Mouse (Mus musculus) heart, embryonic 16.5 days (tissue): ENCODE data around the gene Vps13d. TPM values are rescaled to one million over a fixed set of nuclear protein-coding genes. Genes with fewer than 3 reads are reported as not detected.

Experiments used
- ATAC-seq: fragments of 200-750 bp; cut with Nextera tagmentation; replicated peaks from 2 replicates; pipeline ENCODE4 v1.8.0; 2017; ENCODE audit warnings: moderate number of reproducible peaks; ENCODE audit not compliant: insufficient read depth, low FRiP score; ENCODE audit errors: extremely low read depth
- H3K27ac ChIP-seq: fragments of 300-500 bp; sonication (generic); 2 replicates; pipeline ENCODE4 v1.5.1; 2014; ENCODE audit warnings: mild to moderate bottlenecking, low read length, control low read depth, moderate library complexity
- H3K27me3 ChIP-seq: fragments of 300-500 bp; sonication (generic); 2 replicates; pipeline ENCODE4 v1.6.1; 2014; ENCODE audit warnings: low read length, mixed read lengths; ENCODE audit not compliant: control insufficient read depth, insufficient read depth
- H3K36me3 ChIP-seq: fragments of 300-500 bp; sonication (generic); 2 replicates; pipeline ENCODE4 v1.6.1; 2014; ENCODE audit not compliant: control insufficient read depth, insufficient read depth
- H3K4me1 ChIP-seq: fragments of 300-500 bp; sonication (generic); 2 replicates; pipeline ENCODE4 v1.6.1; 2014; ENCODE audit warnings: low read length, mixed read lengths; ENCODE audit not compliant: control insufficient read depth, insufficient read depth
- H3K4me2 ChIP-seq: fragments of 300-500 bp; sonication (generic); 2 replicates; pipeline ENCODE4 v1.6.1; 2014; ENCODE audit warnings: low read depth, mild to moderate bottlenecking, control low read depth, low read length
- H3K4me3 ChIP-seq: fragments of 300-500 bp; sonication (generic); 2 replicates; pipeline ENCODE4 v1.5.1; 2014; ENCODE audit warnings: mild to moderate bottlenecking, control low read depth, low read length
- H3K9ac ChIP-seq: fragments of 300-500 bp; sonication (generic); 2 replicates; pipeline ENCODE4 v1.6.1; 2014; ENCODE audit warnings: low read length, control low read depth
- H3K9me3 ChIP-seq: fragments of 300-500 bp; sonication (generic); replicated peaks from 2 replicates; pipeline ENCODE4 v1.6.1; 2016; ENCODE audit warnings: low read length; ENCODE audit not compliant: control insufficient read depth
- WGBS: fragments of 180-500 bp; shearing (Covaris S2); extraction: QIAGEN DNeasy Blood & Tissue Kit; methylation state at CpG from one replicate; pipeline ENCODE4 v1.1.7; 2014; 5-methylcytosine and 5-hydroxymethylcytosine counted together
- polyA plus RNA-seq: library from polyadenylated mRNA; unstranded; fragments of >200 nt; fragmentation: Nextera tagmentation; extraction: Ambion mirVana; gene quantifications from 2 replicates; pipeline ENCODE4 v1.2.1, GENCODE M21; 2015

Vps13d gene
- polyA plus RNA-seq, 1 experiment from 2014 or later: 9.0 TPM

DNA sequence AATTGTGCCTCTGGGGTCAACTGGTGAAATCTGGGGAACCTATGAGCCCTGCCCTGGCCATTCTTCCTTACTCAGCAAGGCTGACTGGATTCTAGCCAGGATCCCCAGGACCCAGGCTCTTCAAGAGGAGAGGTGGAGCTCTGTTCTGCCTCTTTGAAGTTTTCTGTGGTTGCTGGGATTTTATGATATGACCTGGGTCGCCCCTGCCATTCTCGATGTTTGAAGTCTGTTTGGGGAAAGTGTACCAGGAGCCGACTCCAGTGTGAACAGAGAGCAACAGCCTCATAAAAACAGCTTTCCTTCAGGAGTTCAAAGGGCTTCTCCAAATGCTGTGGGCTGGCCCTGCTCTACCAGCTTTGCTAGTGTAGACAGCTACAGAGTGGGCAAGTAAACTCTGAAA, 185.4 kb downstream of the Vps13d start:
- no peak overlapping the region for H3K9ac ChIP-seq
- H3K4me1 ChIP-seq: peaks cover 18% of the 10 kb centered on the region
- no peaks in the 10 kb centered on the region for H3K9me3 ChIP-seq
- no peak overlapping the region for H3K27ac ChIP-seq
- 46% methylated on average over 3 of the region's 3 CpGs for WGBS
- no peak overlapping the region for H3K4me2 ChIP-seq
- no peaks in the 10 kb centered on the region for H3K27me3 ChIP-seq
- no peaks in the 10 kb centered on the region; the same call in 1 of the 2 replicates for H3K36me3 ChIP-seq
- no peak overlapping the region for H3K4me3 ChIP-seq
- ATAC-seq: no peak

DNA sequence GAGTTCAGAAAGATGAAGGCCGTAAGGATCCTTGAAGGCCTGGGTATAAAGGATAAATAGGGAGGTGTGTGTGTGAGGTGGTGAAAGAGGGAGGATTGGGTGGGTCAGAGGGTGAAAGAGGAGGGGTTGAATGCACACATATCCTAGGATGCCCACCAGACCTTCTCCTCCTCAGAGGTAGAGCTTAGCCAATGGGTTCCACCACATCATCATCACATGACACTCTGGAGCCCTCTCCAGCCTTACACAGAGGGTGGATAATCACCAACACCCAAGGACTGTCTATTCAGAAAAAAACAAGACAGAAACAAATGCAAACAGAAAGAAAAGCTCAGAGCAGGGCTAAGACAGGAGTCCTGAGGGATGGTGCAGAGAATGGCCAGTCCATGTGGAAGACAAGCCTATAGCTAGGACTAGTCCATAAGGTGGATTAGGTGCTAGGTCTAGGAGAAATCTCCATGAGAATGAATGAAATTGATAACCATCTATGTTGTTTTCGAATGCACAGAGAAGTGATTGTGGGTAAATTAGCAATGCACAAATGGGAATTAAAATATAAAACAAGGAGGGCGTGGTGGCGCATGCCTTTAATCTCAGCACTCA, 188.8 kb downstream of the Vps13d start:
- H3K27ac ChIP-seq: no peak overlapping the region
- H3K9ac ChIP-seq: no peak overlapping the region
- peaks cover 3% of the 10 kb centered on the region; the same call in 1 of the 2 replicates for H3K36me3 ChIP-seq
- ATAC-seq: 0 out of 2 replicates have a peak, but pooled peaks have one; percentile 23
- no peak overlapping the region for H3K4me3 ChIP-seq
- 91% methylated on average over 4 of the region's 4 CpGs for WGBS
- H3K4me2 ChIP-seq: no peak overlapping the region
- no peaks in the 10 kb centered on the region for H3K27me3 ChIP-seq
- H3K9me3 ChIP-seq: no peaks in the 10 kb centered on the region
- peaks cover 14% of the 10 kb centered on the region for H3K4me1 ChIP-seq

DNA sequence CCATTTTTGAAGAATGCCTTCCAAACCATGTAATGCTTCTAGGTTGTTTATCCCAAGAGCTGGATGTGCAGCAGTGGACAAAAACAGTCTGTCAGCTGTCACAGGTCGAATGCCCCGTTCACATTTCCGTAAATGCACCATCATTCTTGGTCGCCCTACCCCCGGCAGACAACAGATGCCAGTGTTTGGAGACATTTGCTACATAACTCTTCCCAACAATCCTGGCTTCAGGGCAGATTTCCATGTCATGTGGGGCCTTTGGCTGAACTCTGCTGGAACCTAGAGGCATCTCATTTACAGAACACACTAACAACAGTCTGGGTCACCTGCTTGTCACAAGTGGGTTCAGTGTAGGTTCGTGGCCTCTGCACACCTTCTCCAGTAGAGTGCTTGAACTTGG, 190.6 kb downstream of the Vps13d start:
- peaks cover 18% of the 10 kb centered on the region for H3K4me1 ChIP-seq
- no peak overlapping the region for H3K9ac ChIP-seq
- whole genome bisulfite sequencing: 78% methylated on average over 6 of the region's 6 CpGs
- H3K36me3 ChIP-seq: peaks cover 3% of the 10 kb centered on the region; the same call in 1 of the 2 replicates
- no peak for ATAC-seq
- no peak overlapping the region for H3K4me2 ChIP-seq
- no peaks in the 10 kb centered on the region for H3K27me3 ChIP-seq
- no peaks in the 10 kb centered on the region for H3K9me3 ChIP-seq
- no peak overlapping the region for H3K27ac ChIP-seq
- H3K4me3 ChIP-seq: no peak overlapping the region

DNA sequence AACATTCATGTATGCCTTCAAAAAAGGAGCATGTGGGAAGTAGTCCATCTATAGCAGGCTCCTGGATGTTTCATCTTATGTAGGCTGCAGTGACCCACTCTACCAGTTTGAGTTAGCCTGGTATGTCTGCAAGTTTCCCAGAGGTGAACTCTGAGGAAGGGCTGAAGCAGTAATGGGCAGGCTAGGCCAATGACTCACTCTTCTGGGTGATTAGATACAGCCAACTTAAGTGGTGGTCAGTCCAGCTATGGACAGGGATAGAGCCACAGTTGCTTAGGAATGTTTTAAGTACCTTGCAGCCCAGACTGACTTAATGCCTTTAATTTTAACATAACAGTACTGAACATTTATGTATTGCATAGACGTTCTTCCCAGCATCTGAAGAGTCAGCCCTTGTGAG, 192.1 kb downstream of the Vps13d start:
- H3K27me3 ChIP-seq: no peaks in the 10 kb centered on the region
- no peak for ATAC-seq
- H3K4me1 ChIP-seq: peaks cover 31% of the 10 kb centered on the region
- peaks cover 3% of the 10 kb centered on the region; the same call in 1 of the 2 replicates for H3K36me3 ChIP-seq
- no peak overlapping the region for H3K4me3 ChIP-seq
- H3K9ac ChIP-seq: no peak overlapping the region
- WGBS: 74% methylated on average over 1 of the region's 1 CpGs
- H3K27ac ChIP-seq: no peak overlapping the region
- H3K4me2 ChIP-seq: no peak overlapping the region
- H3K9me3 ChIP-seq: no peaks in the 10 kb centered on the region

DNA sequence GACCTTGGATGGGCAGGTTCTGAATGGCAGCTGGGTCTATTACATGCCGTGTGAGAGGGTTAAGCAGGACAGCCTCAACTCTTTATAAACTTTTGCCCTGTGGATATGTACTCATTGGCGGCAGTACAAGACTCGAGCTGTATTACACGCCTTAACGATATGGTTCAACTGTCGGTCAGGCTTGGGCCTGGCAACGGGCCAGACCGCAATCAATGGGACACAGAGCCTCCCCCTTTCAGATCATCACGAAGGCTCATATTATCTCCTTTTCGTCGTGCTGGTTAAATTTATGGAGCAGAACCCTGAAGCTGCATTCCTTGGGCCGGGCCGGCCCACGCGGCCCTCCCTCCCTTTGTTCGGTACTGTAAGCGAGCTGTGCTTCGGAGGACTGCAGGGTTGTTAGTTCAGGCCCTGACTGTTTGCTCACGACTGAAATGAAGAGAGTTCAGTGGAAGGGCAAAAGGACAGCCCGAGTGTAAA, 194.9 kb downstream of the Vps13d start:
- H3K9me3 ChIP-seq: no peaks in the 10 kb centered on the region
- peak overlapping the region; percentile 45 for H3K9ac ChIP-seq
- peaks cover 6% of the 10 kb centered on the region; the same call in 1 of the 2 replicates for H3K36me3 ChIP-seq
- ATAC-seq: peak; percentile 86
- H3K4me2 ChIP-seq: peak overlapping the region; percentile 30; the same call in 1 of the 2 replicates
- no peak overlapping the region for H3K4me3 ChIP-seq
- WGBS: 19% methylated on average over 20 of the region's 20 CpGs
- H3K27ac ChIP-seq: peak overlapping the region; percentile 73
- no peaks in the 10 kb centered on the region for H3K27me3 ChIP-seq
- H3K4me1 ChIP-seq: peaks cover 30% of the 10 kb centered on the region

DNA sequence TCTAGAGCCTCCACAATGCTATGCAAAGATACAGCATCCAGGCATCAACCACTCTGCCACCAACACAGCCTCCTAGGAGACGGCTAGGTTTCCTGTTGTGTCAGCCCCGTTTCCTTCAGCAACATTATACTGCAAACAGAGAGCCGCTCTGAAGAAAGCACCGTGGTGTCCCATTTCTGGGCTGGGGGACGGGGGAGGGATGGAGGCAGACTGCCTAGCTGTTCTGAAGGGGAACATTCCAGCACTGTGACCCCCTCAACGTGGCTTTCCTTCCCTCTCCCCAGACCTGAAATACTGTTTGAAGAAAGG, 195.3 kb downstream of the Vps13d start:
- no peak overlapping the region for H3K4me3 ChIP-seq
- peak; percentile 29; the same call in 1 of the 2 replicates for ATAC-seq
- no peaks in the 10 kb centered on the region for H3K27me3 ChIP-seq
- H3K4me1 ChIP-seq: peaks cover 30% of the 10 kb centered on the region
- 30% methylated on average over 6 of the region's 6 CpGs for WGBS
- H3K36me3 ChIP-seq: peaks cover 6% of the 10 kb centered on the region; the same call in 1 of the 2 replicates
- no peaks in the 10 kb centered on the region for H3K9me3 ChIP-seq
- peak overlapping the region; percentile 37 for H3K9ac ChIP-seq
- peak overlapping the region; percentile 73 for H3K27ac ChIP-seq
- peak overlapping the region; percentile 30; the same call in 1 of the 2 replicates for H3K4me2 ChIP-seq

DNA sequence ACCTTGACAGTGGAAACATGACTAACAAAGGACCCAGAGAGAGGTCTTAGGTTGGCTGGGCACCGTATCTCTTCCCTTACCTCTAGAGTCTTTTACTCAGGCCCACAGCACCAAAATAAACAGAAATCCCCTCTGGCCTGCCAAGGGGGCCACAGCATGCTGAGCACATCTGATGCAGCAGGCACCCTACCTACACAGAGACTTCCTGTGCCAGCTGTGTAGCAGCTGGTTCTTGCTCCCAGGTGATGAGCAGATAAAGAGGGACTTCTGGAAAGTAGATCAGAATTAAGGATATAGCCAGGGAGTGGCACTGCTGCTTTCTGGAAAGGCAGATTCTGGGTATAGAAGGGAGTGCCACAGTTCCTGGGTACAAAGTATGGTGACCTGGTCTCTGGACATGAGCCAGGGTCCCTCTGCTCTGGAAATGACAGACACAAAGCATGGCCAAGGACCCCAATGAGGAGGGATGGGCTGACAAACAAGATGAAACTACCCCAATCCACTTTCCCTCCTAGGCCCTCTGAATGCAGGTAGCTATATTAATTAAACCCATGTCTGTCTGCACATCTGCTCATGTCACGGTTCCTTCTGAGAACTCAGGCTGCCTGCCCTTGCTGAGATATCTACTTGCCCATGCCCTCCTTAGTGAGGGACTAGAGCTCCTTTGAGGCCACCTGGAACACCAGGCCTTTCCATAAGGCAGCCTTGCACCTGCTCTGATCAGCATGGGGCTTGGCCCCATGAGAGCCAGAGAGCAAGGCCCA, 195.8 kb downstream of the Vps13d start:
- Histone ChIP-seq H3K4me3 (no peak overlapping the region), H3K27ac (peak overlapping the region; percentile 73), H3K9ac (peak overlapping the region; percentile 37), H3K9me3 (no peaks in the 10 kb centered on the region), H3K27me3 (no peaks in the 10 kb centered on the region), H3K36me3 (peaks cover 6% of the 10 kb centered on the region; the same call in 1 of the 2 replicates), H3K4me2 (no peak overlapping the region), H3K4me1 (peaks cover 30% of the 10 kb centered on the region)
- 81% methylated on average over 2 of the region's 2 CpGs for WGBS
- ATAC-seq: no peak

DNA sequence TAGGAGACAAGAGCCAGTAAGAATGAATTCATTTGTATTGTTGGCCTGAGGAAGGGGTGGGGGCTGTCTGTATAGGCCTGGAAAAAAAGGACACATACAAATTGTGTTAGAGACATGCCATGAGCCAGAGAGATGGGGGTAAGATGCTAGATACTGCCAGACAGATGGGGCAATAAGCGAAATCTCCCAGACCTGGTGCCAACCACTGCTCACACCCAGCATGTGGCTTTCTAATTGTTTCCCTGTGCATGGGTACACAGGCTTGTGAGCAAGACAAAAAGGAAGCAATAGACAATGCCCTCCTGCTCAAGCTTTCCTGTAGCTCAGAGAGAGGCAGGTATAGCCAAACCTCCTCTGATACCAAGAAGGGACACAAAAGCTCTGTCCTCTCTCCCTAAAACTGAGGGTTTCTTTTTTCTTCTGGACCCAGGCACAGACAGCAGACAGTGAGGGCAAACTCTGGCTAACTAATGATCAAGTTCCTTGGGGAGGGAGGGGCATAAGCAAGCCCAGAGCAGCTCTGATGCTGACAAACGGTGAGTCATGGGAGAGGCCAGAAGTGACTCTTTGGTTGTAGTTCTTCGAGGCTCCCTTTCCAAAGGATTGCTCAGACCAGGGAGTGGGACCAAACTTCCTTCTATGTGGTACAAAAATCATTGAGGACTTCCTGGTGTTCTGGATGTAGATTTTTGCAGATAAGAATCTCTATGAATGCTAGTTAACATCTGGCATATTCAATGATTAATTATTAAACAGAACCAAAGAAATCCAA, 196.7 kb downstream of the Vps13d start:
- H3K9ac ChIP-seq: no peak overlapping the region
- no peak overlapping the region for H3K4me2 ChIP-seq
- no peak overlapping the region for H3K4me3 ChIP-seq
- no peak for ATAC-seq
- WGBS: 57% methylated on average over 3 of the region's 3 CpGs
- no peaks in the 10 kb centered on the region for H3K9me3 ChIP-seq
- H3K4me1 ChIP-seq: peaks cover 30% of the 10 kb centered on the region
- H3K27me3 ChIP-seq: no peaks in the 10 kb centered on the region
- peak overlapping the region; percentile 13; the same call in 1 of the 2 replicates for H3K27ac ChIP-seq
- H3K36me3 ChIP-seq: peaks cover 6% of the 10 kb centered on the region; the same call in 1 of the 2 replicates
